Mouse (Mus musculus) CH12.LX (cell line): ENCODE measurements around the gene Hirip3.

Experiments
- CTCF ChIP-seq, 2 experiments: IDR thresholded peaks in 1 of 2; conservative IDR thresholded peaks in 1 of 2; 2 replicates each; pipeline ENCODE4 v1.5.1; 2011 to 2012; ENCODE audit warnings: low read depth in 2 of 2, low read length in 2 of 2, improper control_type of control experiment in 1 of 2, inconsistent platforms in 1 of 2, mild to moderate bottlenecking in 1 of 2, moderate library complexity in 1 of 2
- GABPA ChIP-seq: IDR thresholded peaks from 2 replicates; pipeline ENCODE4 v1.6.1; 2012; ENCODE audit warnings: low read depth, low read length, improper control_type of control experiment, inconsistent platforms; ENCODE audit not compliant: insufficient replicate concordance
- MAX ChIP-seq: IDR thresholded peaks from 2 replicates; pipeline ENCODE4 v1.6.1; 2011; ENCODE audit warnings: low read length, improper control_type of control experiment
- MYC ChIP-seq: IDR thresholded peaks from 2 replicates; pipeline ENCODE4 v1.6.1; 2011; ENCODE audit warnings: low read depth, mild to moderate bottlenecking, improper control_type of control experiment, low read length
- POLR2A ChIP-seq: IDR thresholded peaks from 2 replicates; pipeline ENCODE4 v1.6.1; 2011; ENCODE audit warnings: low read depth, mild to moderate bottlenecking, improper control_type of control experiment, low read length
- POLR2AphosphoS2 ChIP-seq: IDR thresholded peaks from 2 replicates; pipeline ENCODE4 v1.6.1; 2011; ENCODE audit warnings: low read depth, low read length, improper control_type of control experiment
- SMC3 ChIP-seq: IDR thresholded peaks from 2 replicates; pipeline ENCODE4 v1.6.1; 2011; ENCODE audit warnings: low read depth, low read length, improper control_type of control experiment
- UBTF ChIP-seq: IDR thresholded peaks from 2 replicates; pipeline ENCODE4 v1.6.1; 2012; ENCODE audit warnings: low read depth, mild to moderate bottlenecking, inconsistent platforms, low read length, improper control_type of control experiment, moderate library complexity
- USF1 ChIP-seq: IDR thresholded peaks from 2 replicates; pipeline ENCODE4 v1.6.1; 2014; ENCODE audit warnings: low read depth, mild to moderate bottlenecking, inconsistent platforms, low read length, improper control_type of control experiment

- TF ChIP-seq SMC3 (no peak), CTCF (conservative IDR thresholded peaks at IDR 0.05 in 1 of 2, IDR thresholded peaks at IDR 0.05 in 1 of 2; ENCODE audit: low read depth in 2 of 2, low read length in 2 of 2) (no peak), MAX (no peak), POLR2A (no peak), UBTF (no peak), POLR2AphosphoS2 (no peak), MYC (no peak), GABPA (no peak), USF1 (no peak)
These were observed 8.2 kb downstream of the Hirip3 start for GRCm38 (mm10) chr7:126869780-126870519.
